Mouse (Mus musculus) forebrain, embryonic 16.5 days (tissue): ENCODE results near the gene Tigar. TPM values are rescaled to one million over a fixed set of nuclear protein-coding genes. Genes with fewer than 3 reads are reported as not detected.

Experiments
- ATAC-seq: fragments of 200-750 bp; cut with Nextera tagmentation; 2 replicates; pipeline ENCODE4 v1.8.0; 2017; ENCODE audit warnings: mild to moderate bottlenecking, moderate library complexity
- H3K27ac ChIP-seq: fragments of 300-500 bp; sonication (generic); 2 replicates; pipeline ENCODE4 v1.5.1; 2014; ENCODE audit warnings: low read length, control low read depth
- H3K27me3 ChIP-seq: fragments of 300-500 bp; sonication (generic); replicated peaks from 2 replicates; pipeline ENCODE4 v1.6.1; 2014; ENCODE audit warnings: low read length; ENCODE audit not compliant: control insufficient read depth, insufficient read depth
- H3K36me3 ChIP-seq: fragments of 300-500 bp; sonication (generic); 2 replicates; pipeline ENCODE4 v1.6.1; 2014; ENCODE audit not compliant: control insufficient read depth, insufficient read depth
- H3K4me1 ChIP-seq: fragments of 300-500 bp; sonication (generic); replicated peaks from 2 replicates; pipeline ENCODE4 v1.6.1; 2014; ENCODE audit warnings: low read length; ENCODE audit not compliant: control insufficient read depth, insufficient read depth
- H3K4me2 ChIP-seq: fragments of 300-500 bp; sonication (generic); 2 replicates; pipeline ENCODE4 v1.6.1; 2014; ENCODE audit warnings: mild to moderate bottlenecking, low read length, control low read depth
- H3K4me3 ChIP-seq: fragments of 300-500 bp; sonication (generic); replicated peaks from 2 replicates; pipeline ENCODE4 v1.5.1; 2014; ENCODE audit warnings: mild to moderate bottlenecking, low read length, control low read depth
- H3K9ac ChIP-seq: fragments of 300-500 bp; sonication (generic); replicated peaks from 2 replicates; pipeline ENCODE4 v1.6.1; 2014; ENCODE audit warnings: low read depth, low read length, control low read depth
- H3K9me3 ChIP-seq: fragments of 300-500 bp; sonication (generic); 2 replicates; pipeline ENCODE4 v1.6.1; 2016; ENCODE audit warnings: low read length; ENCODE audit not compliant: control insufficient read depth
- WGBS: fragments of 180-500 bp; shearing (Covaris S2); extraction: QIAGEN DNeasy Blood & Tissue Kit; methylation state at CpG from one replicate; pipeline ENCODE4 v1.1.7; 2014; 5-methylcytosine and 5-hydroxymethylcytosine counted together
- polyA plus RNA-seq: library from polyadenylated mRNA; unstranded; fragments of >200 nt; fragmentation: Nextera tagmentation; extraction: Ambion mirVana; gene quantifications from 2 replicates; pipeline ENCODE4 v1.2.1, GENCODE M21; 2015

Tigar gene
- polyA plus RNA-seq, 1 experiment from 2014 or later, result 9.2 TPM

DNA sequence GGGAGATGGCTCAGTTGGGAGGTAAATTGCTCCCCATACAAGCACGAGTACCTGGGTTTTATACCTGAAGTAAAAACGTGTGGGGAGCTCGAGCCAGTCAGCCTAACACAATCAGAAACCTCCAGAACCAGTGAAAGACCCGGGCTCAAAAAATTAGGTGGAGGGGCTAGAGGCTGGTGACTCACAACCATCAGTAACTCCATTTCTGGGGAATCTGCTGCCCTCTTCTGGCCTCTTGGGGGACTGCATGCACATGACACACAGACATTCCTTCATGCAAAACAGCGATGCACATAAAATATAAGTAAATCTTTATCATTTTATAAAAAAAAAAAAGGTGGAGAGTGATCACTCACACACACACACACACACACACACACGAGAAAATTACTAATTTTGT is 4.2 kb downstream of the Tigar start:
- Histone ChIP-seq H3K4me1 (peaks cover 15% of the 10 kb centered on the region), H3K4me3 (no peak overlapping the region), H3K27me3 (no peaks in the 10 kb centered on the region), H3K4me2 (no peak overlapping the region), H3K9ac (no peak overlapping the region), H3K27ac (no peak overlapping the region), H3K36me3 (peaks cover 8% of the 10 kb centered on the region), H3K9me3 (peaks cover 5% of the 10 kb centered on the region; the same call in 1 of the 2 replicates)
- WGBS, result 70% methylated on average over 6 of the region's 6 CpGs
- ATAC-seq, result no peak

GRCm38 (mm10) chr6:127104396-127105029 is 4.8 kb downstream of the Tigar start:
- Histone ChIP-seq H3K36me3 (peaks cover 8% of the 10 kb centered on the region), H3K4me3 (no peak overlapping the region), H3K4me1 (peaks cover 12% of the 10 kb centered on the region), H3K9me3 (peaks cover 5% of the 10 kb centered on the region; the same call in 1 of the 2 replicates), H3K27me3 (no peaks in the 10 kb centered on the region), H3K9ac (no peak overlapping the region), H3K27ac (no peak overlapping the region), H3K4me2 (no peak overlapping the region)
- 88% methylated on average over 7 of the region's 7 CpGs for WGBS
- ATAC-seq, result no peak

DNA sequence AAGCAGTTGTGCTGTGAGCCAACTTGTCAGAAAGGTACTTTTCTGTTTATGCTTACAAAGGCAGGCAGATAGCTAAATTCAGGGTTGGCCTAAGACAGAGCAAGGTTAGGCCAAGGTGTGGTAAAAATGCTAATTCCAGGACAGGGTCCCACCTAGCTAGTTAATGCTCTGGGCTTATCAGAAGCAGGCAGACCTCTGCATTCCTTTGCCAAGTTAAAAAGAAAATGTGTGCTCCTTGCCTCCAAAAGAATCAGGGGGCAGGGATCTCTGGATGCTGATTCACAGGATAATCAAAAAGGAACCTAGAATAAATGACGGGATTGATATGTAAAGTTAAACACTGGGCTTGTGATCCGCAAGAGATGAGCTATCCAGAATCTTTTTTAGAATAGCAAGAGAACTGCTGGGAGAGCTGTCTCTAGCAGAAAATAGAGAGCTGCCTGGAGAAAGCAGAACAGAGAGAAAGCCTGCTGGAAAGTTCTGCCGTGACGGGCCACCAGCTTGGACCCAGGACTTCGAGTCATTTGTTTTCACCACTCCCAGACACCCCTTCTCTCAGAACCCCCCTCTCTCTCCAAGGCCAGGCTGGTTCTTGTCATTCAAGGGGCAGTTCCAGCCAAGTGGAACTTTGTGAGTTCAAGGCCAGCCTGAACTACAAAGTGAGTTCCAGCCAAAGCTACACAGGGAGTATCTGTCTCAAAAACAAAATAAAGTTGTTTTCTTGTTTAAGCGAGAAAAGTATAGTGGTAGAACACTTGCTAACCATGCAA is 5.7 kb downstream of the Tigar start:
- H3K4me1 ChIP-seq, result peaks cover 9% of the 10 kb centered on the region
- H3K4me2 ChIP-seq, result no peak overlapping the region
- H3K9me3 ChIP-seq, result peaks cover 5% of the 10 kb centered on the region; the same call in 1 of the 2 replicates
- no peak overlapping the region for H3K4me3 ChIP-seq
- H3K9ac ChIP-seq, result no peak overlapping the region
- no peak overlapping the region for H3K27ac ChIP-seq
- no peaks in the 10 kb centered on the region for H3K27me3 ChIP-seq
- ATAC-seq, result no peak
- 91% methylated on average over 6 of the region's 6 CpGs for WGBS
- H3K36me3 ChIP-seq, result peaks cover 8% of the 10 kb centered on the region

DNA sequence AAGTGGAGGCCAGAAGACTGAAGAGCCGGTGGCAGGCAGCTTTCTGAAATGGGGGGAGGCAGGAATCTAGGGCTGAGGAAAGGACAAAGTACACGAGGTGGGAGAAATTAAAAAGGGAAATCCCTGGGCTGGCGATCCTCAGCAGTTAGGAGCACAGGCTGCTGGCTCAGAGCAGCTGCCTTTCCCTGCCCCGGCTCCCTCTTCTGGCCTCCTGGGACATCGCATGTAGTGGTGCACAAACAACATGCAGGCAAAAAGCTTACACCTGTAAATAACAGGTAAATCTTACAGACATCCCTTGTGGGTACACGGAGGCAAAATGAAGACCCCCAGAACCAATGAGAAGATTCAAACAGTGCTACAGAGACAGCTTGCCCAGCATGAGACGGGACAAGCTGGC is 14.8 kb downstream of the Tigar start:
- no peaks in the 10 kb centered on the region for H3K9me3 ChIP-seq
- no peak overlapping the region for H3K4me3 ChIP-seq
- ATAC-seq, result no peak

DNA sequence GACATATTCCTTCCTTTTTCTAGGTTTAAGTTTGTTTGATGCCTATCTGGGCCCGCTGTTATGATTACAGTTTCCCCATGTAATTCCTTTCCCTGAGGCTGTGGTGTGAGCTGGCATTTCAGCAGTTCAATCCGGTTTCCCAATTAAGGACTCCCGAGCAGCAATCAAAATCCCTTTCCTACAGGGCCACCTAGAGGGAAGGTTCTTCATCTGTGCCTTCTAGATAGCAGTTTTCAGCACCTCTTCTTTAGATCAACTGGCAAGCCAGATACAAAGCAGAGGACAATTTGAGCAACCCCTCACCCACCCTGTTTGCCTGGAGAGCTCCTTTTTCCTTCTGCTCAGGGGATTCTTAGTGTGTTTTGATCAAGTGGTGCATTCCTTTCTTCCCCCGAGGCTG is 22.6 kb downstream of the Tigar start:
- no peaks in the 10 kb centered on the region for H3K27me3 ChIP-seq
- no peaks in the 10 kb centered on the region for H3K4me1 ChIP-seq
- peaks cover 12% of the 10 kb centered on the region for H3K36me3 ChIP-seq
- peaks cover 2% of the 10 kb centered on the region; the same call in 1 of the 2 replicates for H3K9me3 ChIP-seq
- H3K27ac ChIP-seq, result no peak overlapping the region
- no peak overlapping the region for H3K9ac ChIP-seq
- ATAC-seq, result no peak
- H3K4me2 ChIP-seq, result no peak overlapping the region
- no peak overlapping the region for H3K4me3 ChIP-seq
- 57% methylated on average over 4 of the region's 4 CpGs for WGBS

More for the DNA sequence above, 14.8 kb downstream of the Tigar start:
- 64% methylated on average over 7 of the region's 7 CpGs for WGBS
- H3K4me2 ChIP-seq, result no peak overlapping the region
- no peaks in the 10 kb centered on the region for H3K4me1 ChIP-seq
- H3K36me3 ChIP-seq, result peaks cover 15% of the 10 kb centered on the region
- H3K27ac ChIP-seq, result no peak overlapping the region
- H3K27me3 ChIP-seq, result no peaks in the 10 kb centered on the region
- H3K9ac ChIP-seq, result no peak overlapping the region

DNA sequence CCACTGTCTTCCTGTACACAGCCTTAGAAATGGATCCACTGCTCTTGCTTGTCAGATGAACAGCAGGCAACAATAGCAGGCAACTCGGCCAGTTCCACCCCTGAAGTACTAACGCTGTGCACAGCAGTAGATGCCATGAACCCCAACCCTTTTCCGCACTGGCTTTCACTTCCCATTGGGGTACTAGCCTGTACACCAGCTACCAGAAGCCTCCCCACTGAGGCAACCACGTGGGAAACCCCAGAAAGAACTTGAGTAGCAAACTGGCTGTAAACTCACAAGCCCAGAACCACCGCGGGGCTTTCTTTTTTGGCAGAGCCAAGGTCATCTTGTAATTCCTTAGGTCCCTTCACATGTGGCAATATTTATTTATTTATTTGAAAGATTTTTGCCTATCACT is 27.5 kb downstream of the Tigar start:
- WGBS, result 71% methylated on average over 6 of the region's 6 CpGs
- 0 out of 2 replicates have a peak, but pooled peaks cover 3% of the 10 kb centered on the region for H3K27me3 ChIP-seq
- no peak overlapping the region for H3K9ac ChIP-seq
- H3K9me3 ChIP-seq, result peaks cover 2% of the 10 kb centered on the region; the same call in 1 of the 2 replicates
- peaks cover 3% of the 10 kb centered on the region; the same call in 1 of the 2 replicates for H3K4me1 ChIP-seq
- H3K36me3 ChIP-seq, result no peaks in the 10 kb centered on the region
- H3K27ac ChIP-seq, result no peak overlapping the region
- H3K4me3 ChIP-seq, result no peak overlapping the region
- no peak for ATAC-seq
- H3K4me2 ChIP-seq, result no peak overlapping the region

DNA sequence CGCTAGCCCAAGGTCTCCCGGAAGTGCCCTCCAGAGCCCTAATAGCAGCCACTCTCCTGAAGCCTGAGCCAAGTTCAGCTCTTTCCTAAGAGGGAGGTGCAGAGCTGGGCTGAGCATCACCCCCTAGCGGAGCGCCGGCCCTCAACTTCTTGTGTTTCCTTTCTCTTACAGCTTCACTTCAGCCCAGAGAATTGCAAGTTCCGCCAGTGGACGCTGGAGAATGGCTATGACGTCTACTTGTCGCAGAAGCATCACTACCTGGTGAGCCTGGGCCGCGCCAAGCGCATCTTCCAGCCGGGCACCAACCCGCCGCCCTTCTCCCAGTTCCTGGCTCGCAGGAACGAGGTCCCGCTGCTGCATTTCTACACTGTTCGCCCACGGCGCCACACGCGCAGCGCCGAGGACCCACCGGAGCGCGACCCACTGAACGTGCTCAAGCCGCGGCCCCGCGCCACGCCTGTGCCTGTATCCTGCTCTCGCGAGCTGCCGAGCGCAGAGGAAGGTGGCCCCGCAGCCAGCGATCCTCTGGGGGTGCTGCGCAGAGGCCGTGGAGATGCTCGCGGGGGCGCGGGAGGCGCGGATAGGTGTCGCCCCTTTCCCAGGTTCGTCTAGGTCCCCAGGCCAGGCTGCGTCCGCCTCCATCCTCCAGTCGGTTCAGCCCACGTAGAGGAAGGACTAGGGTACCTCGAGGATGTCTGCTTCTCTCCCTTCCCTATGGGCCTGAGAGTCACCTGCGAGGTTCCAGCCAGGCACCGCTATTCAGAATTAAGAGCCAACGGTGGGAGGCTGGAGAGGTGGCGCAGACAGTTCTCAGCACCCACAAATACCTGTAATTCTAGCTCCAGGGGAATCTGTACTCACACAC is 29.3 kb downstream of the Tigar start:
- peak; percentile 95 for ATAC-seq

DNA sequence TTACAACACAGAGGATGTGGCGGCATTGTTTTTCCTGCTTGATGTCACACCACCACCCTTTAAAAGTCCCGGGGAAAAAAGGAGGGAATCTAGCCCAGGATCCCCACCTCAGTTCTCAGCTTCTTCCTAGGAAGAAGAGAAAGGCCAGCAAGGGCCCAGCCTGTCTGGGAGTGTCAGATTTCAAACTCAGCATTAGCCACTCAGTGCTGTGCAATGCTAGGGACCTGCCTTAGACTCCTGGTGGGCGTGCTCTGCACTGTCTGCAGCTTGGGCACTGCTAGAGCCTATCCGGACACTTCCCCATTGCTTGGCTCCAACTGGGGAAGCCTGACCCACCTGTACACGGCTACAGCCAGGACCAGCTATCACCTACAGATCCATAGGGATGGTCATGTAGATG is 36.5 kb downstream of the Tigar start, which contains the start of gene Fgf23:
Fgf23 (plus strand) TSS at position 86 of the 400 bp plus-strand sequence.
- Histone ChIP-seq H3K9me3 (no peaks in the 10 kb centered on the region), H3K4me1 (no peaks in the 10 kb centered on the region), H3K36me3 (no peaks in the 10 kb centered on the region), H3K27ac (no peak within 1 kb of the TSS), H3K27me3 (no peaks in the 10 kb centered on the region), H3K4me2 (no peak within 1 kb of the TSS), H3K4me3 (no peak within 1 kb of the TSS), H3K9ac (no peak within 1 kb of the TSS)
- 12% methylated on average over 5 of the region's 5 CpGs for WGBS
- ATAC-seq, result no peak

More for the DNA sequence above, 29.3 kb downstream of the Tigar start:
- peaks cover 2% of the 10 kb centered on the region; the same call in 1 of the 2 replicates for H3K9me3 ChIP-seq
- H3K36me3 ChIP-seq, result no peaks in the 10 kb centered on the region
- peaks cover 3% of the 10 kb centered on the region; the same call in 1 of the 2 replicates for H3K4me1 ChIP-seq
- peak overlapping the region; percentile 72 for H3K27ac ChIP-seq
- peak overlapping the region; percentile 67 for H3K4me3 ChIP-seq
- peak overlapping the region; percentile 86 for H3K9ac ChIP-seq
- WGBS, result under 1% methylated on average over 56 of the region's 59 CpGs
- 0 out of 2 replicates have a peak, but pooled peaks cover 3% of the 10 kb centered on the region for H3K27me3 ChIP-seq
- peak overlapping the region; percentile 96 for H3K4me2 ChIP-seq
